Mouse (Mus musculus) megakaryocyte, adult 5-6 weeks (primary cell): ENCODE data around the gene Mpp3. TPM values are rescaled to one million over a fixed set of nuclear protein-coding genes. Genes with fewer than 3 reads are reported as not detected.

ENCODE experiments used
- ATAC-seq: 2 replicates; pipeline ENCODE4 v1.8.0; 2016; ENCODE audit warnings: mild to moderate bottlenecking, inconsistent platforms; ENCODE audit not compliant: poor library complexity, severe bottlenecking
- total RNA-seq, 2 experiments: library from RNA; stranded (forward) in 1 of 2; stranded (reverse) in 1 of 2; fragments of 153-499, 151-499 nt in 1 of 2; fragments of 221-1000, 200-1000 nt in 1 of 2; gene quantifications; 2 replicates each; pipeline versions ENCODE4 v1.2.3 to v1.2.4; 2015 to 2017

The Mpp3 gene
- not detected in 2 replicates for total RNA-seq (2015)
- total RNA-seq (2017), result not detected in 2 replicates

DNA sequence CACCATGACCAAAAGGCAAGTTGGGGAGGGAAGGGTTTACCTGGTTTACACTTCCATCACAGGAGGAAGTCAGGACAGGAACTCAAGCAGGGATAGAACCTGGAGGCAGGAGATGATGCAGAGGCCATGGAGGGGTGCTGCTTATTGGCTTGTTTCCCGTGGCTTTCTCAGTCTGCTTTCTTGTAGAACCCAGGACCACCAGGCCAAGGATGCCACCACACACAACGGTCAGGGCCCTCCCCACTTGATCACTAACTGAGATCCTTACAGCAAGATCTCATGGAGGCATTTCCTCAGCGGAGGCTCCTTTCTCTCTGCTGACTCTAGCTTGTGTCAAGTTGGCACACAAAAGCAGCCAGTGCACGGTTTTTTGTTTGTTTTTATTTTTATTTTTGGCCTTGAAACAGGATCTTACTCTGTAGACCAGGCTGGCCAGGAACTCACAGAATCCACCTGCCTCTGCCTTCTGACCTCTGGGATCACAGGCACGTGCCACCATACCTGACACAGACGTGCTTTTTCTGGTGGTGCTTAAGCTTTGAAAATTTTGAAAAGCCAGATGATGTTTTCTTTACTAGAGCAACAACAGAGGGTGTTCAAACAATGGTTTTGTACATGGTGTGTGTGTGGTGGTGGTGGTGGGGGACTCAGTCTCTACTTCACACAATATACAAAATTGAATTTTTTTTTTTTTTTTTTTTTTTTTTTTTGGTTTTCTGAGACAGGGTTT is at the start of gene Mpp3:
Gene Mpp3 (minus strand): TSS at position 375 of the 730 bp plus-strand sequence.
- ATAC-seq, result no peak

DNA sequence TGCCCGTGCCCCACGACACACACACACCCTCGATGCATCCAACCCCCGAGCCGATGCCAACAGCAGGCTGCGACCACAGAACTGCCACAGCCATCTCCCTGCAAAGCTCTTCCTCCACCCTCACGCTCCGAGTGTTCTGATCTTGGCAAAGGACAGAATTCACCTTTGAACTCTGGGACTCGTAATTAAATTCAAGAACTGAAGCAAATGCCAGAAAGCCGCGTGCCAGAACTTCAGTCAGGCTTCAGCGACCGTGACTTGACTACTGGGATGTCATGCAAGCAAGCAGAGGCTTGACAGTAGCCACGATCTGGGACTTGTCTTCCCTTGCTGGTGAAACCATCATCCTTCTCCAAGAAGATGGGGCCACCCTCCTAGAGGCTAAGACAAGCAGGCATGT is 45.5 kb upstream of the Mpp3 start:
- no peak for ATAC-seq

DNA sequence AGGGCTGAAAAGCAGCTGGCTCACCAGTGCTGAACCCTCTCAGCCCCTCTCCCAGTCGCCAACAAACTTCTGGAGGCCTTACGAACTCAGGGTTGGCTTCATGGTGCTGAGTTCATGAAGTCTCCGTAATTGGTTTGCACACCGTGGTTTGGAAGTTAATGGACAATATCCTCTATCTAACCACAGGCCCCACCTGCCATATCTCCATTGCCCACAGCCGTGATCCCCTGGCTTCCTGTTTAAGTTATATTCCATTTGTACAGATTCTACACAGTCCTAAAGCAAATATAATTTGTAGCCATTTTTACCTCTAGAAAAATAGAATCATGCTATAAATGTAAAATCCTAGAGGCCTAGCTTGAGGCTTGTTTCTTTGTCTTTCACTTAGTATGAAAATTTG is 44.5 kb upstream of the Mpp3 start:
- no peak for ATAC-seq

DNA sequence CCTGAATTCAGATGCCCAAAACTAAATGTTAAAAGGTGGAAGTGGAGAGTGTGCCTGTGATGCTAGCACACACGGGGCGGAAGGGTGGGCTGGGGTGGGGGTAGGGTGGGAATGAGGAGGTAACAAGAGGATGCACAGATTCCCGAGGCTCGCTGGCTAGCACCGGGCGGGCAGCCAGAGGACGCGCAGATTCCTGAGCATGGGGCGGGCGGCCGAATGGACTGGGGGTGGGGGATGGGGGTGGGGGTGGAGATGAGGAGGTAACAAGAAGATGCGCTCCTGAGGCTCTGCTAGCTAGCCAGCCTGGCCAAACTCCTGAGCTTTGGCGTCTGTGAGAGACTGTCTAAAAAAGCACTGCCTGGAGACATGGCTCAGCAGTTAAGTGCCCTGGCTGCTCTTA is 42.2 kb upstream of the Mpp3 start:
- no peak for ATAC-seq

DNA sequence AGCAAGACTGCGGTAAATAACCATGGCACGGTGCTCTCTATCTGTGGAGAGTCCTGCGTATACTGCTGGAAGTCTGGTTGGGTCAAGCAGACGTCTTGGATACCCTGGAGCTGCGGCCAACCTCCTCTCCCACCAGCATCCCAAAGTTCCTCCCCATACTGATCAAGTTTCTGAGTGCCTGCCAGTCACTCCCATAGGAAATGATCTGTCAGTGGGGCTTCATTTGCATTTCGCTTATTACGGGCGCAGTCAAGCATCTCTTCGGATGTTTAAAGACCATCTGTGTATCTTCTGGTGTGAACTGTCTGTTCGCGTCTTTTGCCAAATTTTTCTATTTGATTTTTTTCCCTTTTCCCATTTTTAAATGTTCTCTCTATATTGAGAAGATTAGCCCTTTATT is 41.4 kb upstream of the Mpp3 start:
- no peak for ATAC-seq

DNA sequence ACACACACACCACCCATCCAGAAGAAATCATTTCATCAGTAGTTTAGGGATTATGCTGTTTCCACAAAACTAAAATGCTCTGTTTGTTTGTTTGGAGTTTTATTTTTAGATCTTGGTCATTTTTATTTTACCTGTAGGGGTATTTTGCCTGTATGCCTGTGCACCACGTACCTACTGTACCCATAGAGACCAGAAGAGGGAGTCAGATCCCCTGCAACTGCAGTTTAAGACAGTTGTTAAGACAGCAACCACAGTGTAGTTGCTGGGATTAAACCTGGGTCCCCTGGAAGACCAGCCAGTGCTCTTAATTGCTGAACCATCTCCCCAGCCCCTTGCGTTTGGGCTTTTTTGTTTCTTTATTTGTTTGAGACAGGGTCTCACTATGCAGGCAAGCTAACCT is 40.7 kb upstream of the Mpp3 start:
- ATAC-seq, result no peak

DNA sequence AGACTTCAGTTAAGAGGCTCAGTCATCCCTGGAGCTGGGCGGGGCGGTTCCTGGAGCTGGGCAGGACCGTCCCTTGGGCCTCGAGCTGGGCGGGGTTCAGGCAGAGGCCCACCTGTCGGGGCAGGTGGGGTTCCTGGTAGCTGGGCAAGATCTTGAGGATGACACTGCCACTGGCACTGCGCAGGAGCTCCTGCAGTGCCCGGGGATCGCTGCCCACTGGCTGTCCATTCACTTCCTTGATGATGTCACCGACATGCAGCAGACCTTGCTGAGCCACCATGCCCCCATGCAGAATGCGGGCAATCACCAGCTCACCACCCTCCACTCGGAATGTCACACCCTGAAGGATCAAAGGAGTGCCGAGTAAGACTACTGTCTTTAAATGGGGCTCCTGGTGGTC is 34.8 kb upstream of the Mpp3 start:
- no peak for ATAC-seq

DNA sequence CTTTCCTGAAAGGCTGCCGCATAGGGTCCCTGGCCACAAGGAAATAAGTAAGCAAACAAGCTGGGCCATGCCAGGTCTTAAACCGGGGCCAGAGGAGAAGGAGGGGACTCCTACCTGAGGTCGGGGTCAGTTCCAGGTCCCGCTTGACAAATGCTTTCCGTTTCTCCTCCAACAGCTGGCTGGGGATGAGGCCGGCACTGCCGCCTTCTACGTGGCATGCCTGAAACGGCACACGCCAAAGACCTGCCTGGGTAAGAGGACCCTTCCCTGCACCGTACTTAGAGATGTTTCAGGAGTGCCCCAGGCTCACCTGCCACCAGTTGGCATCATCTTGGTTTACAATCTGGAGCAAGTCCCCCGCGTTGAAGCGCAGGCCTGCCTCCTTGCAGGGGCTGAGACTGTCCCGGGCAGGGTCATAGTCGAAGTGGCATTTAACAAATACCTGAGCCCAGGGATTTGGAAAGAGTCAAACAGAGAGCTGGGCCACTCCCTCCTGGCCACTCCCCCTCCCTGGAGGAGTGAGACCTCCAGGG is 33.7 kb upstream of the Mpp3 start:
- no peak for ATAC-seq

DNA sequence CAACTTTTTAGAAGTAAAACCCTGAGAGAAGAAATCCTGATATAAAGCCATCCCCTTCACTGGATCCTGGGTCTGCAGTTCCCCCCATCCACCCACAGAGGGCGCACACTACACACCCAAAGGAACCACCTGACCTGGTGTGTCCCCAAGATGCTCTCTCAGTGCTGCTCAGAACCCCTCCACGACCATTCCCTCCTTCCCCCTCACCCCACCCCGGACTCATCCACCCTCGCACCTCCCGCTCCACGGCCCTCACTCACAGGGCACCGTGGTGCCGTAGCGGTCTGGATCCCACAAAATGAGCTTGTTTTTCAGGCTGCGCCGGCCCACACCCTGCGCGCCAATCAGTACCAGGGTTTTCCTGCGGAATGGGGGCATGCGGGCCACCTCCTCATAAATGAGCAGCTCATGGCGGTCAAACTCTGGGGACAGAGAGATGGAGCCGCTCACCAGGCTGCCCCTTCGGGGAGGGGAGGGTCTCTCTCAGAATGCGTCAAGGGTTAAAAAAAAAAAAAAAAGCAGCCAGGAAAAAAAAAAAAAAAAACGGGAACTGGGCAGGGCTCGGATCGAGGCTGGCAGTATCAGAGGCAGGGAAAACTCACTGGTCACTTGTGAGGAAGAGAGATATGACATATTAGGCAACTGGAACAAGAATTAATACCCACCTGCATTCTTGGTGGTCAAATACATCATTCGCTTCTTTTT is 33.1 kb upstream of the Mpp3 start:
- ATAC-seq, result peak; percentile 86

DNA sequence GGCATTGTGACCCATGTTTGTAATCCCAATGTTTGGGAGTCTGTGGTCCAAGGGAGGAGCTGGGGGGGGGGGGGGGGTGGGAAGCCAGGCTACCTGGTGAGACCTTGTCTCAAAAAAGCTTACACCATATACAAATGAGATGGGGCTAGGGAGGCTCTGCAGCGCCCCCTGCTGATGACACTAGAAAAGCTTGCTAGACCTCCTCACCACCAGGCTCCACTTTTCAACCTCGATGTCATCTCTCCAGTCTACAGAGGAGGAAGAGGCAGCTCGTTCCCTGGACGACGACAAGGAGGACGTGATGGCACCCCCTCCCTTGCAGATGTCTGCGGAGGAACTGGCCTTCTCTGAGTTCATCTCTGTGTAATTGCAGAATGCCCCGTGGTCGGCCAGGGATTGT is 25.6 kb upstream of the Mpp3 start:
- no peak for ATAC-seq

DNA sequence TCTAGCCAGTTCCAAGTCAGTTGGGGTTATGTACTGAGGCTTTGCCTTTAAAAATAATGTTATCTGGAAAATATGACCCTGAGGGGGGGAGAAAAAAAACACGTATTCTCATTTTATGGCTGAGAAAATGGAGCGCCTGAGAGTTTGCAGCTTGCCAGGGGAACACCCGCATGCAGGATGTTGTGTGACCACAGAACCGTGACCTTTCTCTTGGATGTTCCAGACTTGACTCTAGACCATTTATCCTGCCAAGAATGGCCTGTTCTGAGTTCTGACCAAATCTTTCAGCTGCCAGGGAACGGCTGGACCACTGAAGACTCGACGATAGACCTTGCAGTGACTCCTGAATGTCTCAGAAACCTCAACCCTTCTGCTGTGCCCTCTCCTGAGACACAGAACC is 24.9 kb upstream of the Mpp3 start:
- ATAC-seq, result no peak

DNA sequence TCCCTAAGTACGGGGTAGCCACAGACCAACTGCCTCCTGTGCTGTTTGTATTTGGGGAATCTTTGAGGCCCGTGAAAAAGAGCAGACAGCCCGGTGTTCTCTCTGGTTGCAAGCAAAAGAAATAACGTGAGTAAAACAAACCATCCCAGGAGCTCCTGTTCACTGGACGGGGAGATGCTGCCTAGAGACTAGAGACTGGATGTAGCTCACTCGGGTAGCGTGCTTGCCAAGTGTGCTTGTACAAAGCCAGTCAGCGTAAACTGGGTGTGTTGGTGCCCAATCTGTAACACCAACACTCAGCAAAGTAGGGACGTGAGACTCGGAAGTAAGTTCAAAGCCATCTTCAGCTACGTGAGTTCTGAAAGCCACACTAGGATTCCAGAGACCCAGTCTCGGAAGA is 24.4 kb upstream of the Mpp3 start:
- ATAC-seq, result no peak

DNA sequence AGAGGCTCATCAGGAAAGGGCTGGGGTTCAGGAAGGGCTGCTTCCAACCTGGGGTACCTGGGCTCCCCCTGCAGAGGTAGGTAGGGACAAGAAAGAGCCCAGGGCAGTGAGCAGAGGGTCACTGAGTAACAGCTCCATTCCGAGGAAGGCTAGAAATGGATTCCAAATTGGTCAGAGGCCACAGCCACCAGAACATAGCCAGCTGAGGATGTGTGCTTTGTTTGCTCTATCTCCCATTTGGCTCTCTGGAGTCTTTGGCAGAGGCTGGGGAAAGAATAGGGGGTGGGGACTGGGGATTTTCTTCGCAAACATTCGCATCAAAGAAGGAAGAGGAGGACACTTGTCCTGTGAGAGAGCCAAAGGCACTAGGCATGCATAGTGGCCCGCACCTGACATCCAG is 23.7 kb upstream of the Mpp3 start:
- no peak for ATAC-seq

DNA sequence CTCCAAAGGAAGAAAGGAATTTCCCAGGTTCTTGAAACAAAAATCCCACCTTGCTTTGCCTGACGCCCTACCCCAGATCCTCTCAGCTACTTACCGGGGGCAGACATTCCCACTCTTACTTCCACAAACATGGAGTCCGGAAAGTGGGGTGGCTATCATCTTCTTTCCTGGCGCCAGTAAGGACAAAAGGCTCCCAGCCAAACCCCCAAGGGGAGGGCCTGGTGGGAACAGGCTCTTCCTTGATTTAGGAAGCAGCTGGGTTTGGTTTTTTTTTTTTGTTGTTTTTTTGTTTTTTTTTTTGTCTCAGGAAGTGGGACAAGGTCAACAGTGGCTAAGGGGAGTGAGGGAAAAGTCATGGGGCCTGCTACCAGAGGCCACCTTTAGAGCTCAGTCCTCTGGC is 23.3 kb upstream of the Mpp3 start:
- no peak for ATAC-seq

DNA sequence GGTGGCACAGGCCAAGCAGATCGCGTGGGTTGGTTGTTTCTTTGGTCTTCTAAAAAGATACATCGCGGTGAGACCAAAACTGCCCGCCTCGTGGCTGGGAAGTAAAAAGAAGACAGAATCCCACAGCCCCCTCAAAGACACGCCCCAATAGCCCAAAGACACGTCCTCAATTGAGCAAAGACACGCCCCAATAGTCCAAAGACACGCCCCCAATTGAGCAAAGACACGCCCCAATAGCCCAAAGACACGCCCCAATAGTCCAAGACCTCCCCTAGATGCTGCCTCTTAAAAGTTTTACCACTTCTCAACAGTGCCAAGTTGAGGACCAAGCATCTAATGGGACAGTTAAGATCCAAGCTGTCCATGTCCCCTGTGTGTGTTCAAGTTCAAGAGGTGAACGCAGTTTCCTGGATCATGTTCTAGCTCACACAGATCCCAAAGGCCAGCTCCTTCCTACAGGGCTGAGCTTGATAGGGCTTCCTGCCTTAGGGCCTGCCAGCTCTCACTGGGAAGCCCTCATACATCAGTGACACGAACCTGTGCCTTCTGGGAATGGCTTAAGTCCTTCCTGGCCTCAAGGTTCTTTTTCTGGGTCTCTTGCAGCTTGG is 21.7 kb upstream of the Mpp3 start:
- no peak for ATAC-seq

DNA sequence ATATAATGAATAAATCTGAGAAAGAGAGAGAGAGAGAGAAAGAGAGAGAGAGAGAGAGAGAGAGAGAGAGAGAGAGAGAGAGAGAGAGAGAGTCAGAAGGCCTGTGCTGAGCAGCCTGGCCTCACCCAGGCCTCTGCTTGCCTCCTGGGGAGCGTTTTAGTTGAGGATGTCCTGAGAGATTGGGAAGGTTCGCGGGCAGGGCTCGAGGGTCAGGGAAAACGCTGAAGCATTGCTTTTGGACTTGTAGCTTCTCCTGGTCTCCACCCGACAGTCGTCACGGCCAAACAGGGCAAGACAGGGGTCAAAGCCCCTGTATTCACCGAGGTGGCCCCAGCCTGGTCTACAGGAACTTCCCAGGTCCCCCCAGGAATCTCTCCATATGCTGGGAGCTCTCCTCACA is 18.3 kb upstream of the Mpp3 start:
- no peak for ATAC-seq

DNA sequence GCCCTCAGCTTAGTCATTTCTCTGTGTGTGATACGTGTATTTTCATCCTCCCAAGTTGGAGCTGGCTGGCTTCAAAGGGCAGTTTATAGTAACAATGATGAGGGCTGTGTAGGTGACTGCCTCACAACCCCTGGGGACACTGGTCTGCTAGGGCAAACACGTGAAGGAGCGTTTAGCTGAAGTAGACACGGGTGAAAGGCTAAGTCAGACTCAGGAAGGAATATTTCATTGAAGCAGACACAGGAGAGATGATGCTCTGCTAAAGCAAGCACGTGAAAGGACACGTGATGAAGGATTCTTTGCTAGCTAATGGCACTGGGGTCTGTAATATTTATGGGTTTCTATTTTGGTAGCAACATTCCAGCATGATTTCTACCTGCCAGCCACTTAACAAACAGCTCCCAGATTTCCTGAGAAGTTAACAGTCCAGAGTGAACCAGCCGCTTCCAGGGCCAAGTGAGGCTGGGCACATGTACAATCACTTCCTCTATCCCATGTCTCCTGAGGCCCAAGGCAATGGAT is 16.5 kb upstream of the Mpp3 start:
- no peak for ATAC-seq

DNA sequence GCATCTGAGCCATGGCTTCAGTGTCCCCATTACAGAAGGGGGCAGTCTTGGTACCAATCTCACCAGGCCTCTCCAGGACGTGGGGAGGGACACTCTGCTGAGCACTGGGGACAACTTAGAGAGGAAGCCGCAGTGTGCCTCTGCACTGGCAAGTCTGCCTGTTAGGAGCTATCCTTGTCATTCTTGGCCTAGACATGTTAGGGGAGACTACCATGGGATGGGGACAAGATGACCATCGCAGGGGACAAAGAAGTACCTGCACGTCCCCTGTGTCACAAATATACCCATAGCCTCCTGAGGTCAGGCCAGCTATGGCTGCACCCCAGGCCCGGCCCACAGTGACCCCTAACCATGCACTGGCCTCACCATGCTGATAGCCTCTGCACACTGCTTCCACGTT is 15.1 kb upstream of the Mpp3 start:
- ATAC-seq, result no peak

DNA sequence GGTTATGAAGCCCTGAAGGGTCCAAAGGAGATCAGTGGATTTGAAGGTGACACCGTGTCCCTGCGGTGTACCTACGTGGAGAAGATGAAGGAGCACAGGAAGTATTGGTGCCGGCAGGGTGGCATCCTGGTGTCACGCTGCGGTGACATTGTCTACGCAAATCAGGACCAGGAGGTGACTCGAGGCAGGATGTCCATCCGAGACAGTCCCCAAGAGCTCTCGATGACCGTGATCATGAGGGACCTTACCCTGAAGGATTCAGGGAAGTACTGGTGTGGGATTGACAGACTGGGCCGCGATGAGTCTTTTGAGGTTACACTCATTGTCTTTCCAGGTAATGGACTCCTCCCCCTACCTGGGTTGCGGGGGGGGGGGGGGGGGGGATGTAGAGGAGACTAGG is 14.7 kb upstream of the Mpp3 start:
- no peak for ATAC-seq

DNA sequence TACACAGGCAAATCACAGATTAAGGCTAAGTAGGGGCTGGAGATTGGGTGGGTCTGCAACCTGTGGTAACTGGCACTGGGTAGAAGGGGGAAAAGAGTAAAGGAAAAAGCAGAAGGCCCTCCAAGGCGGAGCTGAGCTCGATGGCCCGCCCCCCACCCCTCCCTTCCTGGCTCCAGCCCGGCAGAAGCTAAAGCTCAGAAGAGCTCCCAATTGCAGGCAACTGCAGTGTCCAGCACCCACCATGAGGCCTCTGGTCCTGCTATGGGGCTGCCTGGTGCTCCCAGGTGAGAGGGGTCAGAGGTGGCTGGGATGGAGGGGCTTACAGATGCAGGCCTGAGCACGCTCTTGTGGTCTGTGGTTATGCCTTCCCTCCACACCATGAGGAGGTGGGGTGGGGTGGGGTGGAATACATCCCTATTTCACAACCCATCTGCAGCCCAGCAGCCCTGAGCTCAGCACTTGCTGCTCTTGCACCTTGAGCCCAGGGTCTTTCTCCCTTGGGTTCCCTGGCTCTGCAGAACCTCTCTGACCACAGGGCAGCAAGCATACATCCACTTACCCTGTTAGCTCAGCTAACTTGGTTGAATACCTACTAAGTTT is 13.2 kb upstream of the Mpp3 start, which contains the start of gene Cd300lg:
Gene Cd300lg (plus strand): TSS at position 160 of the 600 bp plus-strand sequence.
- peak; percentile 72 for ATAC-seq

DNA sequence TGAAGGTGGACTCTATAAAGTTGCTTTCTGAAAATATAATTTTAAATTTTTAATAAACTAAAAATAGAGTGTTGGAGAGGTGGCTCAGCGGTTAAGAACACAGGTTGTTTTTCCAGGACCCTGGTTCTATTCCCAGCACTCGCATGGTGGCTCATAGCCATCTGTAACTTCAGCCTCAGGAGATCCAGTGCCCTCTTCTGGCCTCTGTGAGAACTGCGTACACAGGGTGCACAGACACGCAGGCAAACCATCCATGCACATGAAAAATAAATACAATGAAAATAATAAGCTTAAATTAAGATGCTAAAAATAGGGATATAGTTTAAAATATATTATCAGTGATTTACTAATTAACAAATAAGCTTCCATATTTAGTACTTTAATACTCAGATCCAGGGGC is 12.4 kb upstream of the Mpp3 start:
- ATAC-seq, result no peak
